Mouse (Mus musculus) intestine, embryonic 14.5 days (tissue): ENCODE data around the gene Med27. TPM values are rescaled to one million over a fixed set of nuclear protein-coding genes. Genes with fewer than 3 reads are reported as not detected.

Experiments used
- ATAC-seq: fragments of 200-750 bp; cut with Nextera tagmentation; replicated peaks from 2 replicates; pipeline ENCODE4 v1.8.0; 2017; ENCODE audit warnings: low read depth, moderate number of reproducible peaks, moderate TSS enrichment, moderate library complexity; ENCODE audit not compliant: low FRiP score, low TSS enrichment
- DNase-seq: peaks from one replicate; pipeline ENCODE4 v3.0.0-alpha.2; 2018; ENCODE audit warnings: low spot score
- H3K27ac ChIP-seq: fragments of 300-500 bp; sonication (generic); 2 replicates; pipeline ENCODE4 v1.5.1; 2014; ENCODE audit warnings: low read depth, mild to moderate bottlenecking, control low read depth
- H3K27me3 ChIP-seq: fragments of 300-500 bp; sonication (generic); replicated peaks from 2 replicates; pipeline ENCODE4 v1.6.1; 2014; ENCODE audit warnings: low read length, control low read depth; ENCODE audit not compliant: control insufficient read depth, insufficient read depth
- H3K36me3 ChIP-seq: fragments of 300-500 bp; sonication (generic); 2 replicates; pipeline ENCODE4 v1.6.1; 2014; ENCODE audit warnings: low read length, control low read depth; ENCODE audit not compliant: control insufficient read depth, insufficient read depth
- H3K4me1 ChIP-seq: fragments of 300-500 bp; sonication (generic); replicated peaks from 2 replicates; pipeline ENCODE4 v1.6.1; 2014; ENCODE audit warnings: low read length, control low read depth, mixed read lengths; ENCODE audit not compliant: control insufficient read depth, insufficient read depth
- H3K4me2 ChIP-seq: fragments of 300-500 bp; sonication (generic); 2 replicates; pipeline ENCODE4 v1.6.1; 2014; ENCODE audit warnings: low read length
- H3K4me3 ChIP-seq: fragments of 300-500 bp; sonication (generic); 2 replicates; pipeline ENCODE4 v1.5.1; 2014; ENCODE audit warnings: low read depth, low read length, control low read depth, mixed read lengths
- H3K9ac ChIP-seq: fragments of 300-500 bp; sonication (generic); 2 replicates; pipeline ENCODE4 v1.6.1; 2014; ENCODE audit warnings: mild to moderate bottlenecking, low read length
- H3K9me3 ChIP-seq: fragments of 300-500 bp; sonication (generic); 2 replicates; pipeline ENCODE4 v1.6.1; 2016; ENCODE audit warnings: low read length, control low read depth; ENCODE audit not compliant: control insufficient read depth
- WGBS: fragments of 180-500 bp; shearing (Covaris S2); extraction: QIAGEN DNeasy Blood & Tissue Kit; methylation state at CpG from one replicate; pipeline ENCODE4 v1.1.7; 2014; 5-methylcytosine and 5-hydroxymethylcytosine counted together
- polyA plus RNA-seq: library from polyadenylated mRNA; unstranded; fragments of >200 nt; fragmentation: Nextera tagmentation; extraction: Ambion mirVana; gene quantifications from 2 replicates; pipeline ENCODE4 v1.2.1, GENCODE M21; 2014

Gene Med27
- polyA plus RNA-seq, 1 experiment from 2014 or later: 48.2 TPM

DNA sequence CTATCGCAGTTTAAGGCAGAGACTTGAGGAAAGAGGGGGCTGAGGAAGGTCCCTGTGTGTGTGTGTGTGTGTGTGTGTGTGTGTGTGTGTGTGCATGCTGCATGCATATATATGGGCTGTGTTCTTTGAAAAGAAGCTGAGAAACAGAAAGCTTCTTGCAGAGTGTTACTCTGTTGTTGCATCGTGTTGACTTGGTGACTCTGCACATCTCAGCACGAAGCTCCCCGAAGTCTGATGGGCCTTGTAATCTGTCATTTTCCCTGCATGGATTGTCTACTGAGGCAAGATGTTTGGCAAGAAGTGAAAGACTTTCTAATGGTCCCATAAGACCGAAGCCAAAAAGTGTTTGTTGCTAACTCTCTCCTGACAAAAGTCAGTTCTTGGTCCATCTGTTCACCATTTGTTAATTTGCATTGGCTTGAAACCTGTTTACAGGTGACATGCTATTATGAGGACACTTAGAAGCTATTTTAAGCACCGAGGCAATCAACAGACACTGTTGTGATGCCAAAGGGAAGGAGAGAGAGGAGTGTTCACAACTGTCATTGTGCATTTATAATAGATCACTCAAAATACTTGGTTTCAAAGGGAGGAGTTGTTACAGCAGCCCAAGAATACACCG lies 68.3 kb downstream of the Med27 start:
- DNase-seq: no peak
- H3K9ac ChIP-seq: no peak overlapping the region
- no peaks in the 10 kb centered on the region for H3K27me3 ChIP-seq
- no peak for ATAC-seq
- no peak overlapping the region for H3K27ac ChIP-seq
- no peak overlapping the region for H3K4me3 ChIP-seq
- 88% methylated on average over 7 of the region's 7 CpGs for WGBS
- H3K4me2 ChIP-seq: no peak overlapping the region
- H3K4me1 ChIP-seq: peaks cover 12% of the 10 kb centered on the region
- no peaks in the 10 kb centered on the region for H3K36me3 ChIP-seq
- H3K9me3 ChIP-seq: no peaks in the 10 kb centered on the region

DNA sequence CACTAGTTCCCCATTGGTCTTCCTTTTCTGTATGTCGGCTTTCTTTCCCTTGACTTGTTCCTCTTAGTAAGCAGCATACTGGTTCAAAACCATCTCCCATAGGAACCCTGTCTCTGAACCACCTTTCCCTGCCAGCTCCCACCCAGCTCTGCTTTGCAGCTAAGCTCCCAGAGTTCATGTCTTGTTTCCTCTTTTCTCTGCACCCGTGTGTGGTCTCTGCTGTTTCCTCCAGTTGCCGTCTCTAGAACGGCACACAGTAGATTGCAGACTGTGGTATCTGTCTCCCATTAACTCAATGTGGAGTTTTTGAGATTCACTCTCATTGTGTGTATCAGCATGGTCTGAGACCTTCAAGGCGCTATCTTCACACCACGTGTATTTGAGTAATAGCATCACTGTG lies 71.9 kb downstream of the Med27 start:
- no peak overlapping the region for H3K4me2 ChIP-seq
- no peak overlapping the region for H3K9ac ChIP-seq
- 70% methylated on average over 6 of the region's 6 CpGs for WGBS
- H3K36me3 ChIP-seq: no peaks in the 10 kb centered on the region
- H3K27ac ChIP-seq: no peak overlapping the region
- no peaks in the 10 kb centered on the region for H3K27me3 ChIP-seq
- no peak for ATAC-seq
- H3K4me3 ChIP-seq: no peak overlapping the region
- peaks cover 3% of the 10 kb centered on the region; the same call in 1 of the 2 replicates for H3K4me1 ChIP-seq
- no peaks in the 10 kb centered on the region for H3K9me3 ChIP-seq
- DNase-seq: no peak

DNA sequence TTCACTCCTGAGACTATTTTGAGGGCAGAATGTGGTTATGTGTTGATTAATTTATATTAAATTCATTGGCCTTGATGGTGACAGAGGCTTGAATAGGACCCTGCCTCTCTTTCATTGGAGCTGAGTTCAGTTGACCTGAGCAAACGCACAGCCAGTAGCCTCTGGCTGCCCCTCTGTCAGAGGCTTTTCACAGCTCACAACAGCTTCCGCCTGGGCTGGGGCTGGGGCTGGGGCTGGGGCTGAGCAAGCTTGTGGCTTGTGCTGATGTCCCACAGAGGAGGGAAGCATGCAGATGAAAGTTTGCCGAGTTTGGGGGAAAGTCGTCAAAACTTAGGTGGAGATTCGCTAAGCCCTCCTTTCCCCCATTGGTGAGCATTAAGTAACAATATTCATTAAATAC lies 72.8 kb downstream of the Med27 start:
- WGBS: 59% methylated on average over 5 of the region's 5 CpGs
- peaks cover 3% of the 10 kb centered on the region; the same call in 1 of the 2 replicates for H3K4me1 ChIP-seq
- no peaks in the 10 kb centered on the region for H3K27me3 ChIP-seq
- H3K27ac ChIP-seq: no peak overlapping the region
- no peak for ATAC-seq
- no peak overlapping the region for H3K9ac ChIP-seq
- H3K4me3 ChIP-seq: no peak overlapping the region
- H3K9me3 ChIP-seq: no peaks in the 10 kb centered on the region
- H3K4me2 ChIP-seq: no peak overlapping the region
- no peak for DNase-seq
- H3K36me3 ChIP-seq: no peaks in the 10 kb centered on the region

DNA sequence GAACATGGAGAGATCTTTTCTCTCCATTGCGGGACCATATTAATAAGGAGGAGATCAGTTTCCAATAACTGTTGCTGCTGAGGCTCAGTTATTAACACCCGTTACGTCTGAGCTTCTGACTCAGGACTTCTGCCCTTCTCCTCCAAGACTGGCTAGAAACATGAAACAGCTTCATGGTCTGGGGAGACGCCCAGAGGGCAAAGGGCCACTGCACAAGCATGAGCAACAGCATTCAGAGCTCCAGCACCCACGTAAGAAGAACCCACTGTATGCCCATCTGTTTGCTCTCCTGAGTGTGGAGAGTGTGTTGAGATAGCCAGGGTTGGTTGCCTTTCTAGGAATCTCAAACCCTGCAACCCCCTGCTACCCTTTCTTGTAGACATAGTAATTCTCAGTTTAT lies 73.3 kb downstream of the Med27 start:
- Histone ChIP-seq H3K9me3 (no peaks in the 10 kb centered on the region), H3K36me3 (no peaks in the 10 kb centered on the region), H3K4me1 (peaks cover 3% of the 10 kb centered on the region; the same call in 1 of the 2 replicates), H3K4me3 (no peak overlapping the region), H3K4me2 (no peak overlapping the region), H3K9ac (no peak overlapping the region), H3K27ac (no peak overlapping the region), H3K27me3 (no peaks in the 10 kb centered on the region)
- WGBS: 74% methylated on average over 5 of the region's 5 CpGs
- ATAC-seq (no peak), DNase-seq (no peak)

DNA sequence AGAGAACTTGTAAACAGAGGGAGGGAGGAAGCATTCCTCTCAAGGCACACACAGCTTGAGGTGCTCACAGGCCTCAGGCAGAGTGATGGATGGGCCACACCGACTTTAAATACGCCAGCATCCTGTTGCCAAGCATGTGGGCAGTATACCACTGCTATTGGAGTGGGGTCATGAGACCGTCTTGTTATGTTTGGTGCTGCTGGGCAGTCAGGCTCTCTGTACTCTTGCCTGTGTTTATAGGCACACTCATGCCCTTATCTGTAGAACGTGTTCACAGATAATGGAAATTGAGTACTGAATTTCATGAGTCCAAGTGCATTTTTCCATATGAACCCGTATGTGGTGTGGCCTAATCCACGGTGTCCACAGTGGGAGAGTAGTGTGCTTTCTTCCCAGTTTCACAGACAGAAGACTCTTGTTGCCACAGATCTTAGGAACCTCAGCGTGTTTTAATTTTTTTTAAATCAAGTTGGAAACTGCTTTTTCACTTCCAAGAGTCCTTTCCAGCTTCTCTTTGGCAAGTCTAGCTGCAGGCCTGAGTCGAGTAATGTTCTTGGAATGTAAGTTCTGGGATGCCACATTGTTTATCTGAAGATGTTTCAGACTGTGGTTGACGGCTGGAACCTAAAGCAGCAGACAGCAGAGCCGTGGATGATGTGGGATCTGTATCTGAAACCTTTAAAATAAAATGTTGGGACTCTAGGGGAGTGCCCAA lies 75.7 kb downstream of the Med27 start:
- ATAC-seq: no peak
- WGBS: 45% methylated on average over 10 of the region's 10 CpGs
- H3K4me1 ChIP-seq: peaks cover 3% of the 10 kb centered on the region; the same call in 1 of the 2 replicates

DNA sequence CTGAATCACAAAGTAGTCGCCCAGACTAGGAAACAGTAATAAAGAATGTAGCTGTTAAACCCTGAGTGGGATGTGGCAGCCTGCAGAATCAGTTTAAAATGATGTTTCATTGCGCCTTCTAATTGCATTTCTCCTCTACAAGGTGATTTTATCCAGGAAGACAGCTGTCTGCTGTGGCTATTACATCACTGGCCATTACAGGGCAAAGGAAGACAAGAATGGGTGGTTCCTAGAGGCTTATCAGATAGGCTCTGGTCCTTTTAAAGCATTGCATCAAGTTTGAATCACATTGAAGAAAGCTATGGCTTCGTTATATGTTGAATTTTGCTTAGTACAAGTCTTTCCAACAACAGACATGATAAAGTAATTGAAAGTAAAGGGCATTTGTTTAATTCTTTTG lies 76.4 kb downstream of the Med27 start:
- Histone ChIP-seq H3K4me3 (no peak overlapping the region), H3K36me3 (no peaks in the 10 kb centered on the region), H3K9ac (no peak overlapping the region), H3K27me3 (no peaks in the 10 kb centered on the region), H3K9me3 (no peaks in the 10 kb centered on the region), H3K4me1 (peaks cover 3% of the 10 kb centered on the region; the same call in 1 of the 2 replicates), H3K4me2 (no peak overlapping the region), H3K27ac (no peak overlapping the region)
- ATAC-seq: no peak
- WGBS: 62% methylated on average over 3 of the region's 3 CpGs
- no peak for DNase-seq

More for the DNA sequence above, 75.7 kb downstream of the Med27 start:
- no peak for DNase-seq
- H3K4me2 ChIP-seq: no peak overlapping the region
- no peaks in the 10 kb centered on the region for H3K27me3 ChIP-seq
- H3K27ac ChIP-seq: no peak overlapping the region
- no peak overlapping the region for H3K9ac ChIP-seq
- H3K9me3 ChIP-seq: no peaks in the 10 kb centered on the region
- H3K4me3 ChIP-seq: no peak overlapping the region
- H3K36me3 ChIP-seq: no peaks in the 10 kb centered on the region

DNA sequence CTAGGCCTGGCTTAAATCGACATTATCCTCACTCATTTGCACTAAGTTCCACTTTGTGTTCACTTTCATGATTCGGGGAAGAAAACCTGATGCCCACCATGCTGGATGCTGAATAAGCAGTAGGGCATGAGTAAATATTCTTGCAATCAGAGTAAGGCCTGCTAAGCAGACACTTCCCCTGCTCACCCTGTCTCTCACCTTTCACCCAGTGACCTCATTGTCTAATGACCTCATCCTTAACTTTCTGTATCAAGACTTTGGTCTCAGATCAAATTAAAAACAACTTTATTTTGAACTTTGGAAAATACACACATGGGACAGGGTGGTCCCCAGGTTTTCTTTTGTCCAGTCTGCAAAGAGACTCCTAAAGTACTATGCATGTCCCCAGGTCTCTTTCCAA lies 78.8 kb downstream of the Med27 start:
- H3K36me3 ChIP-seq: no peaks in the 10 kb centered on the region

DNA sequence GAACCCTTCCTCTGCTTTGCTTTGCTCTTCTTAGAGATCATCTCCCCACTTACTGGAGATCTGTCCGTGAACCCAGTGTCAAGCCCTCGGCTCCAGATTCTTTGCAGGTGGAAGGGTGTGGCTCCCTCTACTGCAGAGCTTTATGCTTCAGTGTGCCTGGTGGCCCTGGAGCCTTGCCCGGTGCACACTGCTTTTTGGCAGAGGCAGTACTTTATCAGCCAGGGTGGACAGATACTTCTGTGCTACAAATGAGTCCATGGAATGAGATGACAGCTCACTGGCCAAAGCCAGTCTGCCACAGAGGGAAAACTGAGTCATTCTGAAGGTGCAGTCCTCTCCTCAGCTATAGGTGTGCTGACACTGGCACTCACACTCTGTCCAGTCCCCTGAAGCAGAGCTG lies 80.1 kb downstream of the Med27 start:
- H3K4me1 ChIP-seq: peaks cover 3% of the 10 kb centered on the region; the same call in 1 of the 2 replicates
- H3K4me2 ChIP-seq: no peak overlapping the region
- H3K9ac ChIP-seq: no peak overlapping the region
- DNase-seq (no peak), ATAC-seq (no peak)
- no peaks in the 10 kb centered on the region for H3K9me3 ChIP-seq
- WGBS: 77% methylated on average over 3 of the region's 3 CpGs
- no peak overlapping the region for H3K27ac ChIP-seq
- no peaks in the 10 kb centered on the region for H3K36me3 ChIP-seq
- no peak overlapping the region for H3K4me3 ChIP-seq
- H3K27me3 ChIP-seq: no peaks in the 10 kb centered on the region

More for the DNA sequence above, 78.8 kb downstream of the Med27 start:
- Histone ChIP-seq H3K4me2 (no peak overlapping the region), H3K9ac (no peak overlapping the region), H3K27ac (no peak overlapping the region), H3K9me3 (no peaks in the 10 kb centered on the region), H3K4me1 (peaks cover 3% of the 10 kb centered on the region; the same call in 1 of the 2 replicates), H3K4me3 (no peak overlapping the region), H3K27me3 (no peaks in the 10 kb centered on the region)
- ATAC-seq: no peak
- 84% methylated on average over 2 of the region's 2 CpGs for WGBS
- DNase-seq: no peak

DNA sequence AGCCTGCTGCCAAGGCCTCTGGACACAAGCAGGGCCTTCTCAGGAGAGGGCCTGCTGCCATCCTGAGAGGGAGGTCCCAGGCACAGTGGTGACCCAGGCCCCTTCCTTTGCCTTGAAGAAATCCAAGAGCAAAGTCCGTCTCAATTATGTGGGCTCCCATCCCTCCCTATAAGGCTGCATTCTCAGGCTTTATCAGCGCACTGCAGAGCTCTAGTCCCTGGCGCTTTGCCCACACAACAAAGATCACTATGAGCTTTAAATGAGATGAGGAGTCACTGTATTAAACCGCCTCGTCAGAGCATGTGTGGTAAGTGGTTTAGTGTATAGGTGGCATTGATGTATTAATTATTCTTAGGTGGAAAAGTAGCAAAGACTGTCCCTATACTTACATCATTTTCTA lies 85.9 kb downstream of the Med27 start:
- ATAC-seq: no peak

More for the DNA sequence above, 85.9 kb downstream of the Med27 start:
- Histone ChIP-seq H3K27me3 (no peaks in the 10 kb centered on the region), H3K4me1 (no peaks in the 10 kb centered on the region), H3K4me3 (no peak overlapping the region), H3K36me3 (no peaks in the 10 kb centered on the region), H3K4me2 (no peak overlapping the region), H3K9ac (no peak overlapping the region), H3K27ac (no peak overlapping the region), H3K9me3 (no peaks in the 10 kb centered on the region)
- no peak for DNase-seq
- 82% methylated on average over 5 of the region's 5 CpGs for WGBS
